In genomic region chr15:31020769-31021168, GRCm38 (mm10) we compare ENCODE assay signal across 20 mouse cellular contexts.
DNase-seq lines count a peak whose midpoint lies in the region; ATAC-seq lines count a peak whose summit lies in the region.
"Had no signal": no experiment of that assay in that cellular context is flagged by ENCODE, and none has a peak within 500 bp of the region (broad histone marks: within the 10 kb centered on the region; RNA-seq: fewer than 3 reads in every experiment).

No protein-coding gene starts in this region.

- ATAC-seq in heart, embryonic 16.5 days (replicated peaks; ENCODE audit: extremely low read depth, insufficient read depth, low FRiP score) = peak; percentile 52; the same call in 1 of the 2 replicates
- peak; percentile 55 to 56; a peak in 3 of 4 replicates for ATAC-seq in hematopoietic stem cell, adult 5-6 weeks (replicated peaks in 1 of 2; ENCODE audit: insufficient read depth in 1 of 2, low FRiP score in 2 of 2, low TSS enrichment in 1 of 2, low read depth in 1 of 2, poor library complexity in 2 of 2, severe bottlenecking in 2 of 2)
- ATAC-seq: forebrain, embryonic 13.5 days; forebrain, embryonic 15.5 days; forebrain, postnatal 0 days had no signal

- no peak overlapping the region for H3K4me3 ChIP-seq in heart, embryonic 16.5 days (ENCODE audit: low read length)
- no peak overlapping the region for H3K4me3 ChIP-seq in heart, embryonic 10.5 days
- H3K4me3 ChIP-seq: embryonic facial prominence, embryonic 10.5 days; embryonic facial prominence, embryonic 12.5 days; forebrain, embryonic 13.5 days; forebrain, embryonic 15.5 days had no signal

- no peak overlapping the region for H3K27ac ChIP-seq in heart, embryonic 16.5 days (ENCODE audit: low read length)
- H3K27ac ChIP-seq in heart, embryonic 10.5 days = no peak overlapping the region
- H3K27ac ChIP-seq: embryonic facial prominence, embryonic 10.5 days; embryonic facial prominence, embryonic 12.5 days; forebrain, embryonic 13.5 days; forebrain, embryonic 15.5 days had no signal

- no peak for DNase-seq in heart, embryonic 10.5 days (ENCODE audit: low spot score)
- DNase-seq in thymus, postnatal 0 days (ENCODE audit: low spot score) = peak; percentile 48
- no peak for DNase-seq in thymus, postnatal 25 days
- DNase-seq in liver = no peak
- DNase-seq: adrenal gland, adult 8-10 months; adrenal gland, postnatal 14 days; adrenal gland, postnatal 36 days; cerebellum, adult 11-12 months; cerebellum, adult 2 months; cerebellum, adult 9-10 months; cerebellum, postnatal 10 days; cerebellum, postnatal 25 days; forebrain, postnatal 0 days had no signal

- H3K27me3 ChIP-seq in heart, embryonic 16.5 days (ENCODE audit: control insufficient read depth, insufficient read depth, low read length) = no peaks in the 10 kb centered on the region
- H3K27me3 ChIP-seq in heart, embryonic 10.5 days (ENCODE audit: insufficient read depth, poor library complexity, severe bottlenecking) = no peaks in the 10 kb centered on the region
- H3K27me3 ChIP-seq: embryonic facial prominence, embryonic 12.5 days; forebrain, embryonic 13.5 days; forebrain, embryonic 15.5 days had no signal

- H3K4me1 ChIP-seq in heart, embryonic 16.5 days (ENCODE audit: control insufficient read depth, insufficient read depth, low read length) = no peaks in the 10 kb centered on the region
- H3K4me1 ChIP-seq in heart, embryonic 10.5 days = no peaks in the 10 kb centered on the region
- H3K4me1 ChIP-seq: embryonic facial prominence, embryonic 10.5 days; embryonic facial prominence, embryonic 12.5 days; forebrain, embryonic 13.5 days; forebrain, embryonic 15.5 days had no signal

- H3K36me3 ChIP-seq in heart, embryonic 16.5 days (ENCODE audit: control insufficient read depth, insufficient read depth) = no peaks in the 10 kb centered on the region
- no peaks in the 10 kb centered on the region for H3K36me3 ChIP-seq in heart, embryonic 10.5 days
- H3K36me3 ChIP-seq: embryonic facial prominence, embryonic 10.5 days; embryonic facial prominence, embryonic 12.5 days; forebrain, embryonic 15.5 days; G1E had no signal

- WGBS in heart, embryonic 16.5 days = 45% methylated on average over 2 of the region's 2 CpGs
- WGBS in heart, embryonic 10.5 days = 54% methylated on average over 2 of the region's 2 CpGs

- H3K9ac ChIP-seq in heart, embryonic 16.5 days (ENCODE audit: low read length) = no peak overlapping the region
- H3K9ac ChIP-seq: embryonic facial prominence, embryonic 12.5 days; forebrain, embryonic 13.5 days; forebrain, embryonic 15.5 days; forebrain, postnatal 0 days had no signal

- no peak overlapping the region for H3K4me2 ChIP-seq in heart, embryonic 16.5 days (ENCODE audit: low read depth, low read length)
- H3K4me2 ChIP-seq: embryonic facial prominence, embryonic 12.5 days; forebrain, embryonic 13.5 days; forebrain, embryonic 15.5 days had no signal

- H3K9me3 ChIP-seq in heart, embryonic 16.5 days (replicated peaks; ENCODE audit: control insufficient read depth, low read length) = no peaks in the 10 kb centered on the region
- no peaks in the 10 kb centered on the region for H3K9me3 ChIP-seq in heart, embryonic 10.5 days
- H3K9me3 ChIP-seq: embryonic facial prominence, embryonic 10.5 days; embryonic facial prominence, embryonic 12.5 days; forebrain, embryonic 13.5 days; forebrain, embryonic 15.5 days; G1E had no signal
